Mouse (Mus musculus) gonadal fat pad, adult 2 months (tissue): Measurements from ENCODE around the gene Tmem238. TPM values are rescaled to one million over a fixed set of nuclear protein-coding genes. Genes with fewer than 3 reads are reported as not detected.

Experiments
- DNase-seq: peaks from one replicate; pipeline ENCODE4 v3.0.0-alpha.2; 2012; ENCODE audit warnings: low read depth
- polyA plus RNA-seq: library from polyadenylated mRNA; depleted of rRNA; stranded (reverse); fragments of >200 nt; gene quantifications from 2 replicates; pipeline ENCODE4 v1.2.3, GENCODE M21; 2012; rRNA removed

Gene Tmem238
- polyA plus RNA-seq, 1 experiment, result 26.4 TPM

GRCm38 (mm10) chr7:4747156-4747899, 42.1 kb downstream of the Tmem238 start:
- DNase-seq, result no peak

GRCm38 (mm10) chr7:4746326-4746980, 43.0 kb downstream of the Tmem238 start:
- no peak for DNase-seq

- no peak for DNase-seq
These were observed 44.6 kb downstream of the Tmem238 start for GRCm38 (mm10) chr7:4744886-4745285.

GRCm38 (mm10) chr7:4743354-4743753, 46.1 kb downstream of the Tmem238 start:
- no peak for DNase-seq

- DNase-seq, result no peak
These were observed 47.0 kb downstream of the Tmem238 start for GRCm38 (mm10) chr7:4742482-4742819.

GRCm38 (mm10) chr7:4741672-4742481, 47.6 kb downstream of the Tmem238 start:
- no peak for DNase-seq

GRCm38 (mm10) chr7:4741151-4741550, 48.3 kb downstream of the Tmem238 start:
- no peak for DNase-seq

- no peak for DNase-seq
These were observed 49.1 kb downstream of the Tmem238 start for GRCm38 (mm10) chr7:4740309-4740727.

- DNase-seq, result peak; percentile 100
These were observed 49.7 kb downstream of the Tmem238 start, which contains the start of gene Kmt5c for GRCm38 (mm10) chr7:4739544-4740275. Kmt5c (plus strand) TSS chr7:4740115.

- DNase-seq, result no peak
These were observed 50.4 kb downstream of the Tmem238 start for GRCm38 (mm10) chr7:4739041-4739543.

Other genes starting within 250 kb of the Tmem238 start
- gene Syt5, start 242.1 kb downstream of the Tmem238 start, polyA plus RNA-seq, result 0.09 and 0.81 TPM in 2 replicates
- 0.05 TPM in 1 of 2 replicates, not detected in the other for gene Ptprh, start 185.6 kb downstream of the Tmem238 start, polyA plus RNA-seq
- 13.0 and 16.5 TPM in 2 replicates for gene Tmem86b, start 158.2 kb downstream of the Tmem238 start, polyA plus RNA-seq
- gene Ppp6r1, start 130.6 kb downstream of the Tmem238 start, polyA plus RNA-seq, result 120 and 134 TPM in 2 replicates
- 28.9 and 31.8 TPM in 2 replicates for gene Hspbp1, start 104.6 kb downstream of the Tmem238 start, polyA plus RNA-seq
- gene Brsk1, start 99.1 kb downstream of the Tmem238 start, polyA plus RNA-seq, result 3.3 TPM in 2 replicates
- gene Tmem150b, start 64.4 kb downstream of the Tmem238 start, polyA plus RNA-seq, result 0.89 and 1.2 TPM in 2 replicates
- gene Kmt5c, start 49.5 kb downstream of the Tmem238 start, polyA plus RNA-seq, result 71.4 and 75.9 TPM in 2 replicates
- 36.7 and 37.2 TPM in 2 replicates for gene Cox6b2, start 36.6 kb downstream of the Tmem238 start, polyA plus RNA-seq
- 0.26 and 0.80 TPM in 2 replicates for gene Fam71e2, start 18.4 kb downstream of the Tmem238 start, polyA plus RNA-seq
- 0.34 and 0.55 TPM in 2 replicates for gene Il11, start 6.8 kb downstream of the Tmem238 start, polyA plus RNA-seq
- gene Tmem190, start 6.7 kb downstream of the Tmem238 start, polyA plus RNA-seq, result 0.54 and 1.2 TPM in 2 replicates
- gene Rpl28, start 3.2 kb upstream of the Tmem238 start, polyA plus RNA-seq, result 262 and 263 TPM in 2 replicates
- 229 and 251 TPM in 2 replicates for gene Ube2s, start 22.9 kb upstream of the Tmem238 start, polyA plus RNA-seq
- gene Shisa7, start 55.0 kb upstream of the Tmem238 start, polyA plus RNA-seq, result 1.2 and 2.3 TPM in 2 replicates
- 34.9 and 45.7 TPM in 2 replicates for gene Isoc2b, start 80.6 kb upstream of the Tmem238 start, polyA plus RNA-seq
- gene Isoc2a, start 87.5 kb upstream of the Tmem238 start, polyA plus RNA-seq, result 26.4 and 35.4 TPM in 2 replicates
- gene Gm36210, start 116.9 kb upstream of the Tmem238 start, polyA plus RNA-seq, result 0.09 TPM in 1 of 2 replicates, not detected in the other
- 6.9 and 10.2 TPM in 2 replicates for gene Zfp628, start 125.6 kb upstream of the Tmem238 start, polyA plus RNA-seq
- 3.6 TPM in 2 replicates for gene Nat14, start 132.4 kb upstream of the Tmem238 start, polyA plus RNA-seq
- 8.5 and 12.1 TPM in 2 replicates for gene Ssc5d, start 136.1 kb upstream of the Tmem238 start, polyA plus RNA-seq
- 0.89 and 1.9 TPM in 2 replicates for gene Sbk2, start 174.8 kb upstream of the Tmem238 start, polyA plus RNA-seq
- gene Sbk3, start 181.5 kb upstream of the Tmem238 start, polyA plus RNA-seq, result 0.12 and 0.20 TPM in 2 replicates
- 37.0 and 39.8 TPM in 2 replicates for gene Zfp579, start 206.5 kb upstream of the Tmem238 start, polyA plus RNA-seq
- 24.1 and 28.6 TPM in 2 replicates for gene Zfp524, start 224.8 kb upstream of the Tmem238 start, polyA plus RNA-seq
- gene Fiz1, start 225.0 kb upstream of the Tmem238 start, polyA plus RNA-seq, result 25.6 and 26.5 TPM in 2 replicates
- gene Gm44973, start 225.8 kb upstream of the Tmem238 start, polyA plus RNA-seq, result 0.18 TPM in 1 of 2 replicates, not detected in the other
- 26.7 and 29.1 TPM in 2 replicates for gene Zfp865, start 230.7 kb upstream of the Tmem238 start, polyA plus RNA-seq
- 5.8 and 7.8 TPM in 2 replicates for gene Ccdc106, start 230.9 kb upstream of the Tmem238 start, polyA plus RNA-seq
- not detected in 2 replicates for gene 4632433K11Rik, start 244.5 kb upstream of the Tmem238 start, polyA plus RNA-seq
- 5.5 and 6.4 TPM in 2 replicates for gene Zfp784, start 248.8 kb upstream of the Tmem238 start, polyA plus RNA-seq